Mouse (Mus musculus) ES-E14 (cell line): Measurements from ENCODE around the gene Tfap2e.

Experiments used
- CHD2 ChIP-seq: IDR thresholded peaks from 2 replicates; pipeline ENCODE4 v1.6.1; 2014; ENCODE audit warnings: mild to moderate bottlenecking, low read depth, low read length, inconsistent platforms
- HCFC1 ChIP-seq: IDR thresholded peaks from 2 replicates; pipeline ENCODE4 v1.6.1; 2012; ENCODE audit warnings: low read length, inconsistent platforms, borderline replicate concordance; ENCODE audit not compliant: insufficient read depth
- MAFK ChIP-seq: IDR thresholded peaks from 2 replicates; pipeline ENCODE4 v1.6.1; 2014; ENCODE audit warnings: mild to moderate bottlenecking, low read depth, low read length, inconsistent platforms; ENCODE audit not compliant: insufficient read depth

GRCm38 (mm10) chr4:126750863-126751555 is 15.0 kb upstream of the Tfap2e start:
- TF ChIP-seq HCFC1 (no peak), CHD2 (no peak), MAFK (no peak)
